Mouse (Mus musculus): Measurements from ENCODE around the gene Fbxo8.

DNA sequence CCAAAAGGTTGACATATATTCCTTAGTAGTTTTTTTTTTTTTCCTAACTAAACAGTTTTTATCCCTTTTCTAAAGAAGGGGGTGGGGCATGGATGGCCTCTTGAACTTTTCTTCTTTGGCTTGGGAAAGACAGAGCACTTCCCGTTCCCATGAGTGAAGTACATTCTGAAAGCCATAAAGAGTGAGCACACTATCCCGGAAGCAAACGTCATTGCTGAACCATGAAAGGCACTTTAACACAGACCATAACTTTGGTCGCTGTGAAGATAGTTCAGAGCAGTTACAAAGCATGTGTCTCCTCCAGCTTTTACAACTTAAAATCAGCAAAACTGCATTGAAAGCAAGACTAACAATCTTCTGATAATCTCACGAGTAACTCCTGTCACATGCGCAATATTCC lies 32.0 kb upstream of the Fbxo8 start:
- TF ChIP-seq CTCF (IDR thresholded peaks at IDR 0.05 in 2 of 3, conservative IDR thresholded peaks at IDR 0.05 in 1 of 3; ENCODE audit: control insufficient read depth in 1 of 3, insufficient read depth in 1 of 3, low read depth in 2 of 3, low read length in 3 of 3, poor library complexity in 1 of 3, severe bottlenecking in 1 of 3) (no peak), E2F4 (IDR thresholded peaks at IDR 0.05; ENCODE audit: borderline replicate concordance, low read depth, low read length) (no peak), GATA1 (IDR thresholded peaks at IDR 0.05; ENCODE audit: low read depth, low read length) (no peak)
